Mouse (Mus musculus) olfactory bulb, adult 2 months (tissue): Measurements from ENCODE around the gene Sdr9c7.

Experiments
- CTCF ChIP-seq: fragments of 200-500 bp; IDR thresholded peaks from 2 replicates; pipeline ENCODE4 v1.5.1; 2012; ENCODE audit warnings: low read depth, mild to moderate bottlenecking, low read length, moderate library complexity; ENCODE audit not compliant: insufficient read depth
- POLR2A ChIP-seq: fragments of 200-500 bp; IDR thresholded peaks from 2 replicates; pipeline ENCODE4 v1.6.1; 2012; ENCODE audit warnings: mild to moderate bottlenecking, low read depth, low read length, moderate library complexity; ENCODE audit not compliant: insufficient read depth

DNA sequence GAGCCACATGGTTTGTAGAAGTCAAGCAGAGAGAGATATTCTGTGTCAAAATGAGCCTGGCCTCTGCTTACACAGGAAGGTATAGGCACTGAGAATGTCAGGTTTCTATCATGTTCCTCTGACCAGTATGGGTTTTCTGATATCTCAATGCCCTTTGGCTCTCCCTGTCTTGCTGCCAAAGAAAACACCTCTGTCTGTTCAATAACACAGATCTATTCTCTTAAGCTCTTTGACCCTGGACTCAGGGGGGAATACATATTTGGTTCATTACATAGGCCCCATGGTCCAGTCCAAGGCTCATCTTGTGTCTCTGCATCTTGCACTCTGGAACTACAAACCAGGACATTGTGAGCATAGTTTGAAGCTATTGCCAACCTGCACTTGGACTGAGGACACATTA, 9.7 kb upstream of the Sdr9c7 start, which contains the start of gene Rdh7:
- TF ChIP-seq CTCF (no peak), POLR2A (no peak)
